In the genomic region with DNA sequence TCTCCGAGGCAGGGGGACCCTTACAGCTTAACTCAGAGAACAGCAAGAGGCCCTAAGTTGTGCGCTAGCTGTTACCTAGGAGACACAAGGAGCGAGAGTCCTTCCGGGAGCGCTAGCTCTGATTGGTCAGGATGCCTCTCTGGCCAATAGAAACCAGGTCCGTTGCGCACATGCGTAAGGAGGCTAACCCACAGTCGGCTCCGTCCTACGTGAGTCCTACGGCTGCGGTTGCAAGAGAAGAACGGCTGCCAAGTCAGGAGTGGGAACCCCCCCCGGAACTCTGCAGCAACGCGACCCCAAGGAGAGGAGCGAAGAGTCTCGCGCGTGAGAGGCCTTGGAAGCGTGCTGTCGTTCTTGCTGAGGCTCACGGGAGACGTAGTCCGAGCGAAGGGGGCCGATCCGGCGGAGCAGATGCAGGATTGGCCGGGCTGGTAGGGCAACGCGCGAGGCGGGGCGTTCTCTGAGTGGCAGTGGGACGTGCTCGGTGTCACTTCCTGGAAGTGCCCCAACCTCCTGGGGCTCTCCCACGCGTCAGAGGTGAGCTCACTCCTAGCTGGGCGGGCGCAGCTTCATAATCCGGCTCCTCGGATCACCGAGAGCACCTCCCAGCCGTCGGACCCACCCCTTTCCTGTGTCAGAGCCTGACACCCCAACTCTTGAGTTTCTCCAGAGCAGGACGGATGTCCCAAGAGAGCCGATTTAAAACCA, we compare ENCODE assay signal across 8 mouse cellular contexts. TPM values are rescaled to one million over a fixed set of nuclear protein-coding genes. Genes with fewer than 3 reads are reported as not detected.
DNase-seq lines count a peak whose midpoint lies in the region; ATAC-seq and TF ChIP-seq lines count a peak whose summit lies in the region.

TSS of gene Zfp446 (plus strand) at position 167 of the 708 bp plus-strand sequence.

- peak within 1 kb of the TSS; percentile 67 for H3K9ac ChIP-seq in heart, embryonic 15.5 days
- peak within 1 kb of the TSS; percentile 89 for H3K9ac ChIP-seq in liver, embryonic 14.5 days (replicated peaks)
- H3K9ac ChIP-seq in neural tube, embryonic 11.5 days (ENCODE audit: low read length) = peak within 1 kb of the TSS; percentile 72
- H3K9ac ChIP-seq in stomach, postnatal 0 days (ENCODE audit: low read length) = peak within 1 kb of the TSS; percentile 70

- no peaks in the 10 kb centered on the region for H3K9me3 ChIP-seq in forebrain, embryonic 10.5 days
- H3K9me3 ChIP-seq in heart, embryonic 15.5 days (replicated peaks) = no peaks in the 10 kb centered on the region
- no peaks in the 10 kb centered on the region for H3K9me3 ChIP-seq in liver, embryonic 14.5 days (ENCODE audit: control insufficient read depth, low read length)
- no peaks in the 10 kb centered on the region for H3K9me3 ChIP-seq in neural tube, embryonic 11.5 days (ENCODE audit: control insufficient read depth, low read length)
- no peaks in the 10 kb centered on the region for H3K9me3 ChIP-seq in stomach, postnatal 0 days (ENCODE audit: control insufficient read depth, low read length)

- ATAC-seq in heart, embryonic 15.5 days (replicated peaks; ENCODE audit: insufficient number of reproducible peaks, insufficient read depth, low FRiP score, low read depth) = peak; percentile 99
- ATAC-seq in liver, embryonic 14.5 days (ENCODE audit: insufficient read depth) = peak; percentile 99
- peak; percentile 100 for ATAC-seq in neural tube, embryonic 11.5 days (ENCODE audit: insufficient read depth, low FRiP score, low TSS enrichment)
- ATAC-seq in stomach, postnatal 0 days (ENCODE audit: low FRiP score, low TSS enrichment) = peak; percentile 99

- TF ChIP-seq EP300 in liver, embryonic 14.5 days (IDR thresholded peaks at IDR 0.05; ENCODE audit: low read depth) = no peak
- no peak for TF ChIP-seq EP300 in stomach, postnatal 0 days (optimal IDR thresholded peaks at IDR 0.05)

- no peaks in the 10 kb centered on the region for H3K27me3 ChIP-seq in forebrain, embryonic 10.5 days (ENCODE audit: poor library complexity, severe bottlenecking)
- no peaks in the 10 kb centered on the region for H3K27me3 ChIP-seq in heart, embryonic 15.5 days
- no peaks in the 10 kb centered on the region for H3K27me3 ChIP-seq in liver, embryonic 14.5 days (ENCODE audit: control insufficient read depth, insufficient read depth, low read length)
- H3K27me3 ChIP-seq in neural tube, embryonic 11.5 days (ENCODE audit: control insufficient read depth, insufficient read depth, low read length) = no peaks in the 10 kb centered on the region
- no peaks in the 10 kb centered on the region for H3K27me3 ChIP-seq in stomach, postnatal 0 days (ENCODE audit: control insufficient read depth, insufficient read depth, low read length)

- peak; percentile 96 to 97 for DNase-seq in CD8-positive naive resting alpha-beta T cell, adult 2 months (ENCODE audit: low read depth in 2 of 2, low spot score in 2 of 2)
- DNase-seq in c-Kit-positive CD71-negative TER-119-negative erythroid progenitor cells, embryonic 14.5 days (ENCODE audit: low read depth) = peak; percentile 93
- peak; percentile 99 for DNase-seq in forebrain, embryonic 10.5 days (ENCODE audit: extremely low spot score, low spot score)
- peak; percentile 99 to 100 for DNase-seq in kidney, postnatal 25 days
- DNase-seq in liver, embryonic 14.5 days (ENCODE audit: low read depth in 3 of 3, low spot score in 3 of 3) = peak; percentile 96 to 97 (median 96)
- DNase-seq in neural tube, embryonic 11.5 days (ENCODE audit: low spot score) = peak; percentile 97
- peak; percentile 99 for DNase-seq in stomach, postnatal 0 days (ENCODE audit: low spot score)

- H3K4me2 ChIP-seq in heart, embryonic 15.5 days = peak within 1 kb of the TSS; percentile 85
- peak within 1 kb of the TSS; percentile 98 for H3K4me2 ChIP-seq in liver, embryonic 14.5 days (ENCODE audit: low read depth)
- peak within 1 kb of the TSS; percentile 80 for H3K4me2 ChIP-seq in neural tube, embryonic 11.5 days (ENCODE audit: low read depth)
- peak within 1 kb of the TSS; percentile 66 for H3K4me2 ChIP-seq in stomach, postnatal 0 days (replicated peaks; ENCODE audit: low read depth)

- peak within 1 kb of the TSS; percentile 75 for H3K4me3 ChIP-seq in forebrain, embryonic 10.5 days
- H3K4me3 ChIP-seq in heart, embryonic 15.5 days = peak within 1 kb of the TSS; percentile 79
- H3K4me3 ChIP-seq in liver, embryonic 14.5 days (ENCODE audit: insufficient read depth in 1 of 2, low read depth in 2 of 2, low read length in 2 of 2) = peak within 1 kb of the TSS; percentile 77 to 78
- peak within 1 kb of the TSS; percentile 51 for H3K4me3 ChIP-seq in neural tube, embryonic 11.5 days (ENCODE audit: low read depth, low read length)
- H3K4me3 ChIP-seq in stomach, postnatal 0 days (ENCODE audit: low read depth, low read length) = peak within 1 kb of the TSS; percentile 66

- 0 out of 2 replicates have a peak, but pooled peaks have one; percentile 10 for TF ChIP-seq CTCF in liver, embryonic 14.5 days (IDR thresholded peaks at IDR 0.05; ENCODE audit: low read depth)
- 0 out of 2 replicates have a peak, but pooled peaks have one; percentile 3 for TF ChIP-seq CTCF in stomach, postnatal 0 days (IDR thresholded peaks at IDR 0.05; ENCODE audit: low read depth)

- peaks cover 24% of the 10 kb centered on the region for H3K4me1 ChIP-seq in forebrain, embryonic 10.5 days
- H3K4me1 ChIP-seq in heart, embryonic 15.5 days (replicated peaks) = peaks cover 20% of the 10 kb centered on the region
- H3K4me1 ChIP-seq in liver, embryonic 14.5 days (replicated peaks; ENCODE audit: control insufficient read depth in 2 of 2, insufficient read depth in 2 of 2, low read length in 1 of 2) = peaks cover 16 to 20% of the 10 kb centered on the region in 2 experiments
- H3K4me1 ChIP-seq in neural tube, embryonic 11.5 days (ENCODE audit: control insufficient read depth, insufficient read depth, low read length) = peaks cover 8% of the 10 kb centered on the region; the same call in 1 of the 2 replicates
- no peaks in the 10 kb centered on the region for H3K4me1 ChIP-seq in stomach, postnatal 0 days (replicated peaks; ENCODE audit: control insufficient read depth, insufficient read depth)

- peak within 1 kb of the TSS; percentile 97 for H3K27ac ChIP-seq in forebrain, embryonic 10.5 days
- H3K27ac ChIP-seq in heart, embryonic 15.5 days = peak within 1 kb of the TSS; percentile 98
- peak within 1 kb of the TSS; percentile 91 for H3K27ac ChIP-seq in liver, embryonic 14.5 days
- H3K27ac ChIP-seq in neural tube, embryonic 11.5 days (ENCODE audit: low read depth, low read length) = peak within 1 kb of the TSS; percentile 76
- H3K27ac ChIP-seq in stomach, postnatal 0 days (replicated peaks) = peak within 1 kb of the TSS; percentile 89

- under 1% methylated on average over 49 of the region's 49 CpGs for WGBS in forebrain, embryonic 10.5 days
- under 1% methylated on average over 49 of the region's 49 CpGs for whole genome bisulfite sequencing in heart, embryonic 15.5 days
- WGBS in liver, embryonic 14.5 days (ENCODE audit: insufficient replicate concordance) = under 1% methylated on average over 49 of the region's 49 CpGs
- 0% methylated on average over 49 of the region's 49 CpGs for WGBS in neural tube, embryonic 11.5 days
- WGBS in stomach, postnatal 0 days = under 1% methylated on average over 49 of the region's 49 CpGs

- peaks cover 21% of the 10 kb centered on the region for H3K36me3 ChIP-seq in forebrain, embryonic 10.5 days (replicated peaks)
- H3K36me3 ChIP-seq in heart, embryonic 15.5 days = no peaks in the 10 kb centered on the region
- no peaks in the 10 kb centered on the region for H3K36me3 ChIP-seq in liver, embryonic 14.5 days (replicated peaks; ENCODE audit: control insufficient read depth, insufficient read depth, low read depth)
- no peaks in the 10 kb centered on the region for H3K36me3 ChIP-seq in neural tube, embryonic 11.5 days (ENCODE audit: control insufficient read depth, insufficient read depth, low read length)
- H3K36me3 ChIP-seq in stomach, postnatal 0 days (ENCODE audit: control insufficient read depth, insufficient read depth, low read length) = no peaks in the 10 kb centered on the region; the same call in 1 of the 2 replicates

RNA-seq across cellular contexts. Expression of gene Zfp446, which starts in this region (rescaled TPM):
- polyA plus RNA-seq in forebrain, embryonic 10.5 days (2016; fragmentation: Nextera tagmentation; extraction: Ambion mirVana) = 16.5 and 17.7 TPM in 2 replicates
- 5.0 and 6.4 TPM in 2 replicates for polyA plus RNA-seq in heart, embryonic 15.5 days (2015; fragmentation: Nextera tagmentation; extraction: Ambion mirVana)
- polyA plus RNA-seq in liver, embryonic 14.5 days (2012; rRNA removed) = 2.1 and 2.4 TPM in 2 replicates
- polyA plus RNA-seq in liver, embryonic 14.5 days (2014; fragmentation: Nextera tagmentation; extraction: Ambion mirVana) = 0.93 and 1.1 TPM in 2 replicates
- polyA plus RNA-seq in neural tube, embryonic 11.5 days (2014; fragmentation: Nextera tagmentation; extraction: Ambion mirVana) = 7.1 and 8.2 TPM in 2 replicates
- polyA plus RNA-seq in stomach, postnatal 0 days (2015; fragmentation: Nextera tagmentation; extraction: Ambion mirVana) = 2.1 and 2.5 TPM in 2 replicates

Comparison
In these comparisons a context has a peak if more than half of its experiments do, and no peak if none do; other contexts are left out.
1. Peak in every context shown above with its lines: DNase-seq, ATAC-seq, H3K4me3 ChIP-seq and H3K27ac ChIP-seq.